28 mouse cellular contexts compared by ENCODE assay signal in genomic region chr7:144793296-144793695, GRCm38 (mm10). TPM values are rescaled to one million over a fixed set of nuclear protein-coding genes. Genes with fewer than 3 reads are reported as not detected.
A peak's percentile ranks its signal among the peaks of the same experiment; 100 is the strongest.
DNase-seq lines count a peak whose midpoint lies in the region; ATAC-seq and TF ChIP-seq lines count a peak whose summit lies in the region.
"Had no signal": no experiment of that assay in that cellular context is flagged by ENCODE, and none has a peak within 500 bp of the region (broad histone marks: within the 10 kb centered on the region; RNA-seq: fewer than 3 reads in every experiment).

No protein-coding gene starts in this region.

- no peaks in the 10 kb centered on the region for H3K27me3 ChIP-seq in intestine, postnatal 0 days (replicated peaks; ENCODE audit: control insufficient read depth, insufficient read depth, low read length)
- H3K27me3 ChIP-seq in stomach, postnatal 0 days (ENCODE audit: control insufficient read depth, insufficient read depth, low read length) = no peaks in the 10 kb centered on the region

- no peak overlapping the region for H3K4me2 ChIP-seq in intestine, postnatal 0 days (replicated peaks; ENCODE audit: low read depth)
- no peak overlapping the region for H3K4me2 ChIP-seq in stomach, postnatal 0 days (replicated peaks; ENCODE audit: low read depth)
- H3K4me2 ChIP-seq: heart, embryonic 12.5 days; neural tube, embryonic 13.5 days had no signal

- DNase-seq in kidney, adult 9 months = peak; percentile 86
- DNase-seq in kidney, postnatal 14 days = peak; percentile 67
- no peak for DNase-seq in stomach, postnatal 0 days (ENCODE audit: low spot score)
- no peak for DNase-seq in cerebellum, adult 11-12 months
- no peak for DNase-seq in adrenal gland, postnatal 4 days (ENCODE audit: low spot score in 2 of 2)
- no peak for DNase-seq in left cerebral cortex, adult 2 months (ENCODE audit: extremely low spot score in 1 of 2, low spot score in 2 of 2)
- DNase-seq: adrenal gland, postnatal 10 days; cerebellum, adult 8-10 months; gastrocnemius, postnatal 14 days; heart, adult 18-20 months; heart, postnatal 10 days; spleen, adult 18-20 months; thymus, postnatal 36 days had no signal

- WGBS in intestine, postnatal 0 days = 40% methylated on average over 10 of the region's 10 CpGs
- WGBS in stomach, postnatal 0 days = 64% methylated on average over 10 of the region's 10 CpGs

- no peak overlapping the region for H3K9ac ChIP-seq in intestine, postnatal 0 days (ENCODE audit: low read depth, low read length)
- no peak overlapping the region for H3K9ac ChIP-seq in stomach, postnatal 0 days (ENCODE audit: low read length)
- H3K9ac ChIP-seq: heart, embryonic 12.5 days; neural tube, embryonic 13.5 days had no signal

- peak; percentile 75 for ATAC-seq in intestine, postnatal 0 days
- ATAC-seq in stomach, postnatal 0 days (ENCODE audit: low FRiP score, low TSS enrichment) = peak; percentile 58; the same call in 1 of the 2 replicates
- ATAC-seq: forebrain, embryonic 14.5 days; hindbrain, embryonic 16.5 days; midbrain, embryonic 16.5 days had no signal

- intact Hi-C loops in left cerebral cortex, adult 2 months (cut with DNase I) = no loop called here

- no peak for TF ChIP-seq CTCF in intestine, postnatal 0 days (IDR thresholded peaks at IDR 0.05; ENCODE audit: low read depth)
- TF ChIP-seq CTCF in stomach, postnatal 0 days (IDR thresholded peaks at IDR 0.05; ENCODE audit: low read depth) = no peak
- no peak for TF ChIP-seq CTCF in left cerebral cortex, adult 2 months (IDR thresholded peaks at IDR 0.05)

- no peaks in the 10 kb centered on the region for H3K9me3 ChIP-seq in intestine, postnatal 0 days (ENCODE audit: control insufficient read depth)
- no peaks in the 10 kb centered on the region for H3K9me3 ChIP-seq in stomach, postnatal 0 days (ENCODE audit: control insufficient read depth, low read length)
- H3K9me3 ChIP-seq: heart, embryonic 12.5 days; hindbrain, embryonic 10.5 days; midbrain, embryonic 10.5 days; neural tube, embryonic 13.5 days had no signal

- H3K4me3 ChIP-seq in intestine, postnatal 0 days (ENCODE audit: low read depth, low read length) = no peak overlapping the region
- no peak overlapping the region for H3K4me3 ChIP-seq in stomach, postnatal 0 days (ENCODE audit: low read depth, low read length)
- H3K4me3 ChIP-seq in left cerebral cortex, adult 2 months = no peak overlapping the region
- H3K4me3 ChIP-seq: heart, embryonic 12.5 days; hindbrain, embryonic 10.5 days; midbrain, embryonic 10.5 days; myocyte; neural tube, embryonic 13.5 days had no signal

- H3K36me3 ChIP-seq in intestine, postnatal 0 days (ENCODE audit: control insufficient read depth, insufficient read depth) = no peaks in the 10 kb centered on the region
- H3K36me3 ChIP-seq in stomach, postnatal 0 days (ENCODE audit: control insufficient read depth, insufficient read depth, low read length) = no peaks in the 10 kb centered on the region
- H3K36me3 ChIP-seq: heart, embryonic 12.5 days; hindbrain, embryonic 10.5 days; midbrain, embryonic 10.5 days; neural tube, embryonic 13.5 days had no signal

- no peak for TF ChIP-seq EP300 in stomach, postnatal 0 days (optimal IDR thresholded peaks at IDR 0.05)

- H3K4me1 ChIP-seq in intestine, postnatal 0 days (replicated peaks; ENCODE audit: control insufficient read depth, insufficient read depth, low read length) = peaks cover 12% of the 10 kb centered on the region
- no peaks in the 10 kb centered on the region for H3K4me1 ChIP-seq in stomach, postnatal 0 days (replicated peaks; ENCODE audit: control insufficient read depth, insufficient read depth)

- H3K27ac ChIP-seq in intestine, postnatal 0 days (ENCODE audit: low read depth, low read length) = peak overlapping the region; percentile 86
- H3K27ac ChIP-seq in stomach, postnatal 0 days (replicated peaks) = no peak overlapping the region
- H3K27ac ChIP-seq in left cerebral cortex, adult 2 months = no peak overlapping the region
- H3K27ac ChIP-seq: hindbrain, embryonic 10.5 days; macrophage; midbrain, embryonic 10.5 days; neural tube, embryonic 13.5 days had no signal

RNA-seq across cellular contexts. Expression of gene Ano1, which starts 41.5 kb away (rescaled TPM):
- 9.0 and 9.3 TPM in 2 replicates for polyA plus RNA-seq in intestine, postnatal 0 days (2015; fragmentation: Nextera tagmentation; extraction: Ambion mirVana)
- 32.4 and 41.6 TPM in 2 replicates for polyA plus RNA-seq in stomach, postnatal 0 days (2015; fragmentation: Nextera tagmentation; extraction: Ambion mirVana)
- 10 to 100 TPM; 22.7 to 29.3 TPM for total RNA-seq in adrenal gland, postnatal 4 days (2021)
- total RNA-seq in left cerebral cortex, adult 2 months (2021) = 1 to 10 TPM; 2.2 to 4.5 TPM
- polyA plus RNA-seq: macrophage had no signal

RNA-seq across cellular contexts. Expression of gene Fgf3, which starts 44.6 kb away (rescaled TPM):
- not detected in 2 replicates for polyA plus RNA-seq in intestine, postnatal 0 days (2015; fragmentation: Nextera tagmentation; extraction: Ambion mirVana)
- 0.47 and 1.1 TPM in 2 replicates for polyA plus RNA-seq in stomach, postnatal 0 days (2015; fragmentation: Nextera tagmentation; extraction: Ambion mirVana)
- 1 to 10 TPM in 1 of 2 experiments, under 1 TPM in 1; 0.82 to 1.1 TPM for total RNA-seq in adrenal gland, postnatal 4 days (2021)
- total RNA-seq in left cerebral cortex, adult 2 months (2021) = 1 to 10 TPM in 1 of 2 experiments, under 1 TPM in 1; 0.48 to 1.3 TPM
- total RNA-seq: gastrocnemius, postnatal 14 days; heart, adult 18-20 months; heart, postnatal 10 days; layer of hippocampus, postnatal 10 days; liver, adult 2 months had no signal
- polyA plus RNA-seq: limb, embryonic 11.5 days; liver, adult 2 months; lung, embryonic 16.5 days; macrophage; myocyte had no signal

RNA-seq across cellular contexts. Expression of gene Fgf4, which starts 53.9 kb away (rescaled TPM):
- polyA plus RNA-seq in intestine, postnatal 0 days (2015; fragmentation: Nextera tagmentation; extraction: Ambion mirVana) = not detected in 2 replicates
- not detected in 2 replicates for polyA plus RNA-seq in stomach, postnatal 0 days (2015; fragmentation: Nextera tagmentation; extraction: Ambion mirVana)
- not detected for total RNA-seq in adrenal gland, postnatal 4 days (2021)
- total RNA-seq in left cerebral cortex, adult 2 months (2021) = not detected
- total RNA-seq: adrenal gland, postnatal 10 days; heart, adult 18-20 months; heart, postnatal 10 days; layer of hippocampus, postnatal 10 days; liver, adult 2 months had no signal
- polyA plus RNA-seq: forebrain, embryonic 14.5 days; heart, embryonic 12.5 days; hindbrain, embryonic 10.5 days; hindbrain, embryonic 16.5 days; liver, adult 2 months; liver, embryonic 16.5 days; lung, embryonic 16.5 days; macrophage; midbrain, embryonic 10.5 days; midbrain, embryonic 16.5 days; myocyte; neural tube, embryonic 13.5 days had no signal

Comparison
In these comparisons a context has a peak if more than half of its experiments do, and no peak if none do; other contexts are left out.
1. DNase-seq: peak in kidney, adult 9 months (single experiment) and kidney, postnatal 14 days (single experiment); none in stomach, postnatal 0 days (single experiment), cerebellum, adult 11-12 months (single experiment), adrenal gland, postnatal 4 days (0 of 2) and left cerebral cortex, adult 2 months (0 of 2).
2. RNA of gene Ano1, which starts 41.5 kb away (total RNA-seq): 22.7 to 29.3 TPM in adrenal gland, postnatal 4 days; 2.2 to 4.5 TPM in left cerebral cortex, adult 2 months; every median in the first group is over 4 times any median in the second.